Mouse (Mus musculus) kidney, postnatal 0 days (tissue): ENCODE data around the gene Acsl5. TPM values are rescaled to one million over a fixed set of nuclear protein-coding genes. Genes with fewer than 3 reads are reported as not detected.

Experiments
- ATAC-seq: fragments of 200-750 bp; cut with Nextera tagmentation; replicated peaks from 2 replicates; pipeline ENCODE4 v1.8.0; 2017; ENCODE audit warnings: low read depth, moderate number of reproducible peaks, moderate TSS enrichment, moderate library complexity; ENCODE audit not compliant: low FRiP score
- DNase-seq: peaks from one replicate; pipeline ENCODE4 v3.0.0-alpha.2; 2016; ENCODE audit warnings: low spot score
- H3K27ac ChIP-seq: fragments of 300-500 bp; sonication (generic); 2 replicates; pipeline ENCODE4 v1.5.1; 2014; ENCODE audit warnings: mild to moderate bottlenecking
- H3K27me3 ChIP-seq: fragments of 300-500 bp; sonication (generic); 2 replicates; pipeline ENCODE4 v1.6.1; 2014; ENCODE audit warnings: low read length, mixed read lengths; ENCODE audit not compliant: insufficient read depth
- H3K36me3 ChIP-seq: fragments of 300-500 bp; sonication (generic); 2 replicates; pipeline ENCODE4 v1.6.1; 2014; ENCODE audit warnings: low read length, mixed read lengths; ENCODE audit not compliant: insufficient read depth
- H3K4me1 ChIP-seq: fragments of 300-500 bp; sonication (generic); replicated peaks from 2 replicates; pipeline ENCODE4 v1.6.1; 2014; ENCODE audit warnings: antibody characterized with exemption, low read length, mixed read lengths; ENCODE audit not compliant: insufficient read depth
- H3K4me2 ChIP-seq: fragments of 300-500 bp; sonication (generic); 2 replicates; pipeline ENCODE4 v1.6.1; 2014; ENCODE audit warnings: mild to moderate bottlenecking, low read length, moderate library complexity, mixed read lengths
- H3K4me3 ChIP-seq: fragments of 300-500 bp; sonication (generic); replicated peaks from 2 replicates; pipeline ENCODE4 v1.5.1; 2014; ENCODE audit warnings: low read depth, low read length
- H3K9ac ChIP-seq: fragments of 300-500 bp; sonication (generic); 2 replicates; pipeline ENCODE4 v1.6.1; 2014; ENCODE audit warnings: low read depth, low read length
- H3K9me3 ChIP-seq: fragments of 300-500 bp; sonication (generic); replicated peaks from 2 replicates; pipeline ENCODE4 v1.6.1; 2016; ENCODE audit warnings: low read length, inconsistent platforms, mixed read lengths
- CTCF ChIP-seq: IDR thresholded peaks from 2 replicates; pipeline ENCODE4 v1.5.1; 2016; ENCODE audit warnings: antibody characterized with exemption, low read depth, mild to moderate bottlenecking, moderate library complexity
- WGBS: fragments of 180-500 bp; shearing (Covaris S2); extraction: QIAGEN DNeasy Blood & Tissue Kit; methylation state at CpG from one replicate; pipeline ENCODE4 v1.1.7; 2014; 5-methylcytosine and 5-hydroxymethylcytosine counted together
- polyA plus RNA-seq: library from polyadenylated mRNA; unstranded; fragments of >200 nt; fragmentation: Nextera tagmentation; extraction: Ambion mirVana; gene quantifications from 2 replicates; pipeline ENCODE4 v1.2.1, GENCODE M21; 2015

Gene Acsl5
- polyA plus RNA-seq, 1 experiment from 2014 or later = 60.6 TPM

GRCm38 (mm10) chr19:55236026-55236425, 15.7 kb upstream of the Acsl5 start:
- 7% methylated on average over 2 of the region's 2 CpGs for WGBS

GRCm38 (mm10) chr19:55236564-55236963, 15.2 kb upstream of the Acsl5 start:
- Histone ChIP-seq H3K36me3 (no peaks in the 10 kb centered on the region), H3K4me1 (no peaks in the 10 kb centered on the region), H3K4me2 (no peak overlapping the region), H3K4me3 (no peak overlapping the region), H3K27me3 (no peaks in the 10 kb centered on the region), H3K9me3 (no peaks in the 10 kb centered on the region), H3K9ac (no peak overlapping the region), H3K27ac (no peak overlapping the region)
- DNase-seq = no peak
- WGBS = 82% methylated on average over 5 of the region's 5 CpGs
- no peak for ATAC-seq
- TF ChIP-seq CTCF = no peak

More at GRCm38 (mm10) chr19:55236026-55236425, 15.7 kb upstream of the Acsl5 start:
- DNase-seq (peak; percentile 24), ATAC-seq (0 out of 2 replicates have a peak, but pooled peaks have one; percentile 7)
- H3K4me2 ChIP-seq = no peak overlapping the region
- no peak for TF ChIP-seq CTCF
- H3K4me3 ChIP-seq = no peak overlapping the region
- no peak overlapping the region for H3K27ac ChIP-seq
- H3K9ac ChIP-seq = no peak overlapping the region
- no peaks in the 10 kb centered on the region for H3K27me3 ChIP-seq
- no peaks in the 10 kb centered on the region for H3K4me1 ChIP-seq
- no peaks in the 10 kb centered on the region for H3K9me3 ChIP-seq
- H3K36me3 ChIP-seq = no peaks in the 10 kb centered on the region

DNA sequence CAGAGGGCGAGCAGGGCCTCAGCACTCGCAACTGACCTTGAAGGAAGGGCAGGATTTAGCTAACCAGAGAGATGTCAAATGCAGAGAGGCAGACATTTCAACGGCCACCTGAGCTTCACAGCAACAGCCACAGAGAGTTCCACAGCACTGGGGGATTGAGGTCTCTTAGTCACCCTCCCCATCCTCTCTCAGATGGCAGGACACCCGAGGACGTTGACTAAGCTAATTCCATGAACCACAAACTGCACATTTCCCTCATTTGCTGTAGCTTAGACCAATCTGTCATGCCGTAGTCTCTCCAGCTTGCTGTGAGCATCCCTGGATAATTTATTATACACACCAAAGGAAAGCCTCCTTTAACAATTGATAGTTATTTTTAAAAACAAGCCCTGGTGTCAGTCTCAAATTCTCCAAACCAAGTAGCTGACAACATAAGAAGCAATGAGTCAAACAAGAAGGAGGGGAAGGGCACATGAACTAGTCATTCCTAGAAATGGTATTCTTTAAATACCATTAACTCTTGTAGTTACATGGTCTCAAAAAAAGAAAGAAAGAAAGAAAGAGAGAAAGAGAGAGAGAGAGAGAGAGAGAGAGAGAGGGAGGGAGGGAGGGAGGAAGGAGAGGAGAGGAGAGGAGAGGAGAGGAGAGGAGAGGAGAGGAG, 11.8 kb upstream of the Acsl5 start:
- Histone ChIP-seq H3K27ac (no peak overlapping the region), H3K4me2 (no peak overlapping the region), H3K9ac (no peak overlapping the region), H3K27me3 (no peaks in the 10 kb centered on the region), H3K9me3 (no peaks in the 10 kb centered on the region), H3K4me3 (no peak overlapping the region), H3K4me1 (no peaks in the 10 kb centered on the region), H3K36me3 (no peaks in the 10 kb centered on the region)
- WGBS = 59% methylated on average over 6 of the region's 6 CpGs
- DNase-seq (no peak), ATAC-seq (no peak)
- TF ChIP-seq CTCF = no peak

- TF ChIP-seq CTCF = no peak
- Histone ChIP-seq H3K4me2 (no peak within 1 kb of the TSS), H3K9me3 (no peaks in the 10 kb centered on the region), H3K4me1 (no peaks in the 10 kb centered on the region), H3K9ac (no peak within 1 kb of the TSS), H3K27me3 (no peaks in the 10 kb centered on the region), H3K36me3 (no peaks in the 10 kb centered on the region), H3K4me3 (no peak within 1 kb of the TSS), H3K27ac (no peak within 1 kb of the TSS)
- WGBS = 83% methylated on average over 6 of the region's 6 CpGs
- ATAC-seq (no peak), DNase-seq (no peak)
Measured at GRCm38 (mm10) chr19:55241186-55241645, 10.5 kb upstream of the Acsl5 start, which contains the start of gene Gucy2g. Gene Gucy2g, minus strand, starts transcription at chr19:55241236.

GRCm38 (mm10) chr19:55244791-55245231, 6.9 kb upstream of the Acsl5 start:
- Histone ChIP-seq H3K9ac (0 out of 2 replicates have a peak overlapping the region, but pooled peaks have one; percentile 28), H3K27me3 (no peaks in the 10 kb centered on the region), H3K4me1 (no peaks in the 10 kb centered on the region), H3K36me3 (no peaks in the 10 kb centered on the region), H3K4me3 (no peak overlapping the region), H3K9me3 (no peaks in the 10 kb centered on the region), H3K4me2 (peak overlapping the region; percentile 22; the same call in 1 of the 2 replicates), H3K27ac (peak overlapping the region; percentile 51; the same call in 1 of the 2 replicates)
- TF ChIP-seq CTCF = peak; percentile 70
- DNase-seq (peak; percentile 90), ATAC-seq (peak; percentile 84)
- WGBS = 4% methylated on average over 7 of the region's 7 CpGs

- 74% methylated on average over 5 of the region's 5 CpGs for WGBS
- Histone ChIP-seq H3K27me3 (no peaks in the 10 kb centered on the region), H3K36me3 (no peaks in the 10 kb centered on the region), H3K4me1 (no peaks in the 10 kb centered on the region), H3K9me3 (no peaks in the 10 kb centered on the region), H3K4me2 (no peak overlapping the region), H3K4me3 (no peak overlapping the region), H3K27ac (no peak overlapping the region), H3K9ac (no peak overlapping the region)
- no peak for TF ChIP-seq CTCF
- ATAC-seq (no peak), DNase-seq (no peak)
Measured at GRCm38 (mm10) chr19:55247563-55247962, 4.2 kb upstream of the Acsl5 start.
